Mouse (Mus musculus) heart, postnatal 0 days (tissue): ENCODE measurements at regions not wholly inside any gene's neighbourhood (a gene's known extent, or its start where the extent isn't known, plus 50 kb on each side); places are given as distances from the start of the nearest gene placed in this dataset.

Experiments used
- CTCF ChIP-seq: IDR thresholded peaks from 2 replicates; pipeline ENCODE4 v1.5.1; 2016; ENCODE audit warnings: antibody characterized with exemption, control low read depth, low read depth
- EP300 ChIP-seq: IDR thresholded peaks from 2 replicates; pipeline ENCODE4 v1.6.1; 2016; ENCODE audit warnings: antibody characterized with exemption, low read depth

DNA sequence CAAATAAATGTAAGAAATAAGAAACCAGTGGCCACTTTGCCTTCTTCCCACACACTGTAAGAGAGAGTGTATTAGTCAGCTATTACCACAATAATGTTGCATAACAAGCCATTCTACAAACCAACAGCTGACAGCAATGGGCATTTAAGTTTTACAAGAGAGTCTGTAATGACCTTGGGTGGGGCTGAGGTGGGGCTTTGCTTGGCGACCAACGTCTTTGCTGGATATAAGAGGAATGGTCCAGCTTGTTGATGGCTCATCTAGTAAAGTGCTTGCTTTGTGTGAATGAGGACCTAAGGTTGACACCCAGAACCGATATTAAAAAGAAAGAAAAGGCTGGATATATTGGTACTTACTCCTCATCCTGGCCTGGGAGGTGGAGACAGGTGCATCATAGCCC is 295.6 kb upstream of the Tbx3 start:
- TF ChIP-seq CTCF (no peak), EP300 (no peak)
